Mouse (Mus musculus) liver, embryonic 16.5 days (tissue): ENCODE measurements around the gene AB124611. TPM values are rescaled to one million over a fixed set of nuclear protein-coding genes. Genes with fewer than 3 reads are reported as not detected.

ENCODE experiments used
- ATAC-seq: fragments of 200-750 bp; cut with Nextera tagmentation; 2 replicates; pipeline ENCODE4 v1.8.0; 2017; ENCODE audit warnings: low read depth, mild to moderate bottlenecking, moderate number of reproducible peaks, moderate library complexity
- H3K27ac ChIP-seq: fragments of 300-500 bp; sonication (generic); 2 replicates; pipeline ENCODE4 v1.5.1; 2014; ENCODE audit warnings: mild to moderate bottlenecking, low read length
- H3K27me3 ChIP-seq: fragments of 300-500 bp; sonication (generic); 2 replicates; pipeline ENCODE4 v1.6.1; 2014; ENCODE audit warnings: low read depth, low read length, mixed read lengths; ENCODE audit not compliant: control insufficient read depth, insufficient read depth
- H3K36me3 ChIP-seq: fragments of 300-500 bp; sonication (generic); 2 replicates; pipeline ENCODE4 v1.6.1; 2014; ENCODE audit warnings: mild to moderate bottlenecking; ENCODE audit not compliant: control insufficient read depth, insufficient read depth
- H3K4me1 ChIP-seq: fragments of 300-500 bp; sonication (generic); 2 replicates; pipeline ENCODE4 v1.6.1; 2014; ENCODE audit warnings: low read depth, low read length, mixed read lengths; ENCODE audit not compliant: control insufficient read depth
- H3K4me2 ChIP-seq: fragments of 300-500 bp; sonication (generic); 2 replicates; pipeline ENCODE4 v1.6.1; 2014; ENCODE audit warnings: low read depth, low read length, mixed read lengths
- H3K4me3 ChIP-seq: fragments of 300-500 bp; sonication (generic); 2 replicates; pipeline ENCODE4 v1.5.1; 2014; ENCODE audit warnings: low read depth, mild to moderate bottlenecking, low read length
- H3K9ac ChIP-seq: fragments of 300-500 bp; sonication (generic); 2 replicates; pipeline ENCODE4 v1.6.1; 2014; ENCODE audit warnings: low read depth, low read length
- H3K9me3 ChIP-seq: fragments of 300-500 bp; sonication (generic); replicated peaks from 2 replicates; pipeline ENCODE4 v1.6.1; 2016; ENCODE audit warnings: low read length; ENCODE audit not compliant: control insufficient read depth
- WGBS: fragments of 180-500 bp; shearing (Covaris S2); extraction: QIAGEN DNeasy Blood & Tissue Kit; methylation state at CpG from one replicate; pipeline ENCODE4 v1.1.7; 2014; ENCODE audit not compliant: insufficient replicate concordance; 5-methylcytosine and 5-hydroxymethylcytosine counted together
- polyA plus RNA-seq: library from polyadenylated mRNA; unstranded; fragments of >200 nt; fragmentation: Nextera tagmentation; extraction: Ambion mirVana; gene quantifications from 2 replicates; pipeline ENCODE4 v1.2.1, GENCODE M21; 2015

The AB124611 gene
- polyA plus RNA-seq, 1 experiment from 2014 or later, result 11.3 TPM

- Histone ChIP-seq H3K27ac (no peak overlapping the region), H3K4me2 (no peak overlapping the region), H3K27me3 (no peaks in the 10 kb centered on the region), H3K4me3 (no peak overlapping the region), H3K9ac (no peak overlapping the region), H3K36me3 (peaks cover 18% of the 10 kb centered on the region), H3K4me1 (no peaks in the 10 kb centered on the region), H3K9me3 (no peaks in the 10 kb centered on the region)
- ATAC-seq, result no peak
- 90% methylated on average over 2 of the region's 2 CpGs for WGBS
Observed at GRCm38 (mm10) chr9:21497664-21498063, 28.3 kb upstream of the AB124611 start.

- Histone ChIP-seq H3K27me3 (no peaks in the 10 kb centered on the region), H3K27ac (no peak overlapping the region), H3K4me2 (no peak overlapping the region), H3K4me1 (no peaks in the 10 kb centered on the region), H3K4me3 (no peak overlapping the region), H3K36me3 (peaks cover 20% of the 10 kb centered on the region), H3K9me3 (no peaks in the 10 kb centered on the region), H3K9ac (no peak overlapping the region)
- 87% methylated on average over 12 of the region's 12 CpGs for WGBS
- no peak for ATAC-seq
Observed at GRCm38 (mm10) chr9:21498284-21498902, 27.6 kb upstream of the AB124611 start.

- Histone ChIP-seq H3K27me3 (no peaks in the 10 kb centered on the region), H3K36me3 (peaks cover 35% of the 10 kb centered on the region), H3K9ac (no peak overlapping the region), H3K9me3 (no peaks in the 10 kb centered on the region), H3K4me3 (no peak overlapping the region), H3K27ac (no peak overlapping the region), H3K4me1 (no peaks in the 10 kb centered on the region), H3K4me2 (no peak overlapping the region)
- 84% methylated on average over 8 of the region's 8 CpGs for WGBS
- ATAC-seq, result no peak
Observed at GRCm38 (mm10) chr9:21503352-21503751, 22.6 kb upstream of the AB124611 start.

DNA sequence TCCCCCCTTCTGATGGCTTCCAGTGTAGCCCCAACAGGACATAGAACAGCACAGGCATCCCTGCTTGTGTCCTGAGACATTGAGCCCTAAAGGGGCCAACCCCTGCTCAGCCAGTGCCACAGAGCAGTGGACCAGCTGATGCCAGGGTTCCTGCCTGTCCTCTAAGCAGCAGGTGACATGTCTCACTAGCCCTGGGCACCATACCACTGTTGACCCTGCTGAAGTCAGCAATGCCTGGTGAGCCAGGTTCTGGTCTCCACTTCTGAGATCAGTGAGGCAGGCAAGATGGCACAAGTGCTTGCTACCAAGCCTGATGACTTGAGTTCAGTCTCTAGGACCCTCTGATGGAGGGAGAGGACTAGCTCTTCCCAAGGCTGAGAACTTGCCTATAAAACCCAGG is 20.2 kb upstream of the AB124611 start:
- H3K4me3 ChIP-seq, result no peak overlapping the region
- H3K4me1 ChIP-seq, result peaks cover 13% of the 10 kb centered on the region
- ATAC-seq, result no peak
- no peaks in the 10 kb centered on the region for H3K27me3 ChIP-seq
- no peak overlapping the region for H3K4me2 ChIP-seq
- H3K9ac ChIP-seq, result no peak overlapping the region
- no peaks in the 10 kb centered on the region for H3K9me3 ChIP-seq
- no peak overlapping the region for H3K27ac ChIP-seq
- peaks cover 24% of the 10 kb centered on the region for H3K36me3 ChIP-seq

DNA sequence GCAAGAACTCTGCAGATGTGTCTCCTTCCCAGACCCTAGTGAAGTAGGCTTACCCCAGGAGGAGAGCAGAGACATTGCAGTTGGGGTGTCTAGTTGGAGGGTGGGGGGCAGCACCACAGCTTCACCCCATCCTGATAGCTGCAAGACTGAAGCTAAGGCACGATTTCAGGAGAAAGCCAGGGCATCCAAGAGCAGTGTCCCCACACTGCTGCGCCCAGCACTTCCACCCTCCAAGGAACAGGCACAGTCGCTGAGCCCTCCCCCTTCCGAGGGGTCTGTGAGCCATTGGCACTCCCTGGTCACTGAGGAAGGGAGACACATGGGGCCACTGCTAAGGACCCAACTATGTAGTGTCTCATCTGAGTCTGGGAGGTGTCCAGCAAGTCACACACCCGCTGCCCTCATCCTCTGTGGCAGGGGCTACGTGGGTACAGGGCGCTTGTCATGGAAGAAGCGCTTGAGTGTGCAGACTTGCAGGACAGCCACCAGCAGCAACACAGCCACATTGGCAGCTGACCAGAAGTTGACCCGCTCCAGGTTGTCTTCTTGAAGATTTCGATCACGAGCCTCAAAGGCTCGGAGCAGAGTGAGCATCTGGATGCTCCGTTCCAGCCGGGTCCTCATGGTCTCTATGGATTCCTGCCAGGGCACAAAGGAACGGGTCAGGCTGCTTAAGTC is 18.1 kb upstream of the AB124611 start:
- Histone ChIP-seq H3K9ac (no peak overlapping the region), H3K4me2 (no peak overlapping the region), H3K4me3 (no peak overlapping the region), H3K27me3 (no peaks in the 10 kb centered on the region), H3K27ac (no peak overlapping the region), H3K36me3 (peaks cover 24% of the 10 kb centered on the region), H3K9me3 (no peaks in the 10 kb centered on the region), H3K4me1 (peaks cover 17% of the 10 kb centered on the region)
- WGBS, result 90% methylated on average over 15 of the region's 15 CpGs
- no peak for ATAC-seq

- Histone ChIP-seq H3K27me3 (no peaks in the 10 kb centered on the region), H3K36me3 (peaks cover 18% of the 10 kb centered on the region), H3K4me3 (peak overlapping the region; percentile 82), H3K4me2 (peak overlapping the region; percentile 73), H3K4me1 (peaks cover 17% of the 10 kb centered on the region), H3K9me3 (no peaks in the 10 kb centered on the region), H3K27ac (no peak overlapping the region; the same call in 1 of the 2 replicates), H3K9ac (peak overlapping the region; percentile 77; the same call in 1 of the 2 replicates)
- ATAC-seq, result no peak
- WGBS, result 66% methylated on average over 7 of the region's 7 CpGs
Observed at GRCm38 (mm10) chr9:21508871-21509404, 17.0 kb upstream of the AB124611 start.

GRCm38 (mm10) chr9:21509772-21510688 is 15.9 kb upstream of the AB124611 start, which contains the start of gene Tmed1:
Tmed1 (minus strand) TSS chr9:21510252.
- under 1% methylated on average over 44 of the region's 44 CpGs for WGBS

DNA sequence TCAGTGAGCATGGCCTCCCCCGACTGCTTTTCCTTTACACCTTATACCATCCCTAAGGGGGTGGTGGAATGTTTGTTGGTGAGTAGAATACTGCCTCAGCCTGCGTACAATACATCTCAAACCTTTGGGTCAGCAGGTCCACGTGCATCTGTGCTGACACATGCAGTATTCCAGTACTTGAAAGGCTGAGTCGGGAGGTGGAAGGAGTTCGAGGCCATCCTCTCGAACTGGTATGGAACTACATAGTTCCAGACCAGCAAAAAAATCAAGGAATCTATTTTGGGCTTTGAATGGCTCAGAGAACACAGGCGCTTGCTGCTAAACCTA is 15.3 kb upstream of the AB124611 start:
- Histone ChIP-seq H3K4me1 (peaks cover 17% of the 10 kb centered on the region), H3K4me2 (peak overlapping the region; percentile 73), H3K27me3 (no peaks in the 10 kb centered on the region), H3K27ac (peak overlapping the region; percentile 88), H3K9ac (peak overlapping the region; percentile 47), H3K36me3 (peaks cover 8% of the 10 kb centered on the region), H3K9me3 (no peaks in the 10 kb centered on the region), H3K4me3 (peak overlapping the region; percentile 82)
- WGBS, result 7% methylated on average over 7 of the region's 7 CpGs
- no peak for ATAC-seq

More at GRCm38 (mm10) chr9:21509772-21510688, 15.9 kb upstream of the AB124611 start, which contains the start of gene Tmed1:
- ATAC-seq, result peak; percentile 92
- peak within 1 kb of the TSS; percentile 73 for H3K4me2 ChIP-seq
- H3K36me3 ChIP-seq, result peaks cover 14% of the 10 kb centered on the region
- H3K27ac ChIP-seq, result peak within 1 kb of the TSS; percentile 88
- no peaks in the 10 kb centered on the region for H3K9me3 ChIP-seq
- peaks cover 17% of the 10 kb centered on the region for H3K4me1 ChIP-seq
- no peaks in the 10 kb centered on the region for H3K27me3 ChIP-seq
- peak within 1 kb of the TSS; percentile 82 for H3K4me3 ChIP-seq
- peak within 1 kb of the TSS; percentile 77 for H3K9ac ChIP-seq
